Mouse (Mus musculus): Measurements from ENCODE around the gene H2afv. TPM values are rescaled to one million over a fixed set of nuclear protein-coding genes. Genes with fewer than 3 reads are reported as not detected.
A peak's percentile ranks its signal among the peaks of the same experiment; 100 is the strongest.
"Not testable (repeated sequence)": the region's sequence is repeated elsewhere in the genome, so short reads cannot be mapped to it uniquely, and the experiment has no call there.

The H2afv gene
- total RNA-seq, 1 experiment: 192 TPM

GRCm38 (mm10) chr11:6436442-6436841 lies 7.8 kb downstream of the H2afv start:
- Histone ChIP-seq H3K9me3 (ENCODE audit: control insufficient read depth, insufficient read depth, low read depth, low read length) (no peaks in the 10 kb centered on the region), H3K4me1 (ENCODE audit: control insufficient read depth in 2 of 2, insufficient read depth in 2 of 2, low read length in 2 of 2, poor library complexity in 1 of 2) (peaks cover 0 to 1% of the 10 kb centered on the region in 2 experiments; a peak in 1 of 4 replicates), H3K27ac (ENCODE audit: insufficient read depth, low read depth, low read length, poor library complexity, severe bottlenecking) (no peak overlapping the region), H3K4me3 (ENCODE audit: insufficient read depth in 1 of 2, low read depth in 1 of 2, low read length in 2 of 2, poor library complexity in 1 of 2, severe bottlenecking in 1 of 2) (0 out of 4 replicates have a peak overlapping the region, but pooled peaks of 1 of the 2 experiments have one; percentile 3), H3K9ac (ENCODE audit: insufficient read depth, low read depth, low read length, poor library complexity, severe bottlenecking) (0 out of 2 replicates have a peak overlapping the region, but pooled peaks have one; percentile 1), H3K36me3 (ENCODE audit: control insufficient read depth, insufficient read depth, low read length, poor library complexity, severe bottlenecking) (peaks cover 25% of the 10 kb centered on the region)
- DNase-seq (ENCODE audit: low read depth, low spot score): peak; percentile 86
- peak; percentile 57 for TF ChIP-seq ZC3H11A (IDR thresholded peaks at IDR 0.05; ENCODE audit: borderline replicate concordance, low read depth, low read length)
- no peak for TF ChIP-seq ZNF384 (IDR thresholded peaks at IDR 0.05; ENCODE audit: low read depth, low read length)
- in situ Hi-C loops (cut with MboI; ENCODE audit: low sequenced_read_pairs in 2 of 2, unreplicated experiment in 2 of 2): no loop called here

- H3K9ac ChIP-seq (ENCODE audit: insufficient read depth, low read depth, low read length, poor library complexity, severe bottlenecking): no peak overlapping the region
- no peak overlapping the region for H3K4me3 ChIP-seq (ENCODE audit: insufficient read depth in 1 of 2, low read depth in 1 of 2, low read length in 2 of 2, poor library complexity in 1 of 2, severe bottlenecking in 1 of 2)
- H3K4me1 ChIP-seq (ENCODE audit: control insufficient read depth in 2 of 2, insufficient read depth in 2 of 2, low read length in 2 of 2, poor library complexity in 1 of 2): no peaks in the 10 kb centered on the region; a peak in 1 of 4 replicates
- peaks cover 24% of the 10 kb centered on the region for H3K36me3 ChIP-seq (ENCODE audit: control insufficient read depth, insufficient read depth, low read length, poor library complexity, severe bottlenecking)
- no peaks in the 10 kb centered on the region for H3K9me3 ChIP-seq (ENCODE audit: control insufficient read depth, insufficient read depth, low read depth, low read length)
- in situ Hi-C loops (cut with MboI; ENCODE audit: low sequenced_read_pairs in 2 of 2, unreplicated experiment in 2 of 2): no loop called here
- no peak overlapping the region for H3K27ac ChIP-seq (ENCODE audit: insufficient read depth, low read depth, low read length, poor library complexity, severe bottlenecking)
- TF ChIP-seq ZNF384 (IDR thresholded peaks at IDR 0.05; ENCODE audit: low read depth, low read length) (no peak), CHD2 (IDR thresholded peaks at IDR 0.05; ENCODE audit: low read depth, low read length) (no peak), MAFK (IDR thresholded peaks at IDR 0.05; ENCODE audit: insufficient read depth, low read depth, low read length) (no peak), ZC3H11A (IDR thresholded peaks at IDR 0.05; ENCODE audit: borderline replicate concordance, low read depth, low read length) (no peak)
- DNase-seq (ENCODE audit: low read depth, low spot score): no peak
These were observed 14.1 kb downstream of the H2afv start for GRCm38 (mm10) chr11:6430186-6430585.

GRCm38 (mm10) chr11:6420722-6421350 lies 23.4 kb downstream of the H2afv start:
- Histone ChIP-seq H3K9ac (ENCODE audit: insufficient read depth, low read depth, low read length, poor library complexity, severe bottlenecking) (no peak overlapping the region), H3K36me3 (ENCODE audit: control insufficient read depth, insufficient read depth, low read length, poor library complexity, severe bottlenecking) (peaks cover 29% of the 10 kb centered on the region), H3K27ac (ENCODE audit: insufficient read depth, low read depth, low read length, poor library complexity, severe bottlenecking) (no peak overlapping the region), H3K4me1 (ENCODE audit: control insufficient read depth in 2 of 2, insufficient read depth in 2 of 2, low read length in 2 of 2, poor library complexity in 1 of 2) (peaks cover 0 to 6% of the 10 kb centered on the region in 2 experiments; a peak in 2 of 4 replicates), H3K9me3 (ENCODE audit: control insufficient read depth, insufficient read depth, low read depth, low read length) (no peaks in the 10 kb centered on the region), H3K4me3 (ENCODE audit: insufficient read depth in 1 of 2, low read depth in 1 of 2, low read length in 2 of 2, poor library complexity in 1 of 2, severe bottlenecking in 1 of 2) (no peak overlapping the region)
- TF ChIP-seq ZNF384 (IDR thresholded peaks at IDR 0.05; ENCODE audit: low read depth, low read length): no peak
- no peak for TF ChIP-seq CHD2 (IDR thresholded peaks at IDR 0.05; ENCODE audit: low read depth, low read length)
- TF ChIP-seq ZC3H11A (IDR thresholded peaks at IDR 0.05; ENCODE audit: borderline replicate concordance, low read depth, low read length): no peak
- TF ChIP-seq HCFC1 (IDR thresholded peaks at IDR 0.05; ENCODE audit: borderline replicate concordance, insufficient read depth, low read length): no peak
- no peak for TF ChIP-seq MAFK (IDR thresholded peaks at IDR 0.05; ENCODE audit: insufficient read depth, low read depth, low read length)
- DNase-seq (ENCODE audit: low read depth, low spot score): no peak
- in situ Hi-C loops (cut with MboI; ENCODE audit: low sequenced_read_pairs in 2 of 2, unreplicated experiment in 2 of 2): no loop called here

GRCm38 (mm10) chr11:6420283-6420703 lies 23.9 kb downstream of the H2afv start:
- in situ Hi-C loops (cut with MboI; ENCODE audit: low sequenced_read_pairs in 2 of 2, unreplicated experiment in 2 of 2): no loop called here
- no peak overlapping the region for H3K9ac ChIP-seq (ENCODE audit: insufficient read depth, low read depth, low read length, poor library complexity, severe bottlenecking)
- DNase-seq (ENCODE audit: low read depth, low spot score): no peak
- H3K4me1 ChIP-seq (ENCODE audit: control insufficient read depth in 2 of 2, insufficient read depth in 2 of 2, low read length in 2 of 2, poor library complexity in 1 of 2): peaks cover 0 to 6% of the 10 kb centered on the region in 2 experiments; a peak in 2 of 4 replicates
- H3K36me3 ChIP-seq (ENCODE audit: control insufficient read depth, insufficient read depth, low read length, poor library complexity, severe bottlenecking): peaks cover 29% of the 10 kb centered on the region
- H3K4me3 ChIP-seq (ENCODE audit: insufficient read depth in 1 of 2, low read depth in 1 of 2, low read length in 2 of 2, poor library complexity in 1 of 2, severe bottlenecking in 1 of 2): no peak overlapping the region
- no peaks in the 10 kb centered on the region for H3K9me3 ChIP-seq (ENCODE audit: control insufficient read depth, insufficient read depth, low read depth, low read length)
- no peak overlapping the region for H3K27ac ChIP-seq (ENCODE audit: insufficient read depth, low read depth, low read length, poor library complexity, severe bottlenecking)
- TF ChIP-seq CHD2 (IDR thresholded peaks at IDR 0.05; ENCODE audit: low read depth, low read length) (no peak), ZNF384 (IDR thresholded peaks at IDR 0.05; ENCODE audit: low read depth, low read length) (no peak), HCFC1 (IDR thresholded peaks at IDR 0.05; ENCODE audit: borderline replicate concordance, insufficient read depth, low read length) (no peak), ZC3H11A (IDR thresholded peaks at IDR 0.05; ENCODE audit: borderline replicate concordance, low read depth, low read length) (no peak), MAFK (IDR thresholded peaks at IDR 0.05; ENCODE audit: insufficient read depth, low read depth, low read length) (no peak)

- H3K27ac ChIP-seq (ENCODE audit: insufficient read depth, low read depth, low read length, poor library complexity, severe bottlenecking); H3K9ac ChIP-seq (ENCODE audit: insufficient read depth, low read depth, low read length, poor library complexity, severe bottlenecking); in situ Hi-C loops (cut with MboI; ENCODE audit: low sequenced_read_pairs in 2 of 2, unreplicated experiment in 2 of 2); H3K4me3 ChIP-seq (ENCODE audit: insufficient read depth in 1 of 2, low read depth in 1 of 2, low read length in 2 of 2, poor library complexity in 1 of 2, severe bottlenecking in 1 of 2); H3K4me1 ChIP-seq (ENCODE audit: control insufficient read depth in 2 of 2, insufficient read depth in 2 of 2, low read length in 2 of 2, poor library complexity in 1 of 2); DNase-seq (ENCODE audit: low read depth, low spot score); H3K9me3 ChIP-seq (ENCODE audit: control insufficient read depth, insufficient read depth, low read depth, low read length): not testable (repeated sequence)
- peaks cover 27% of the 10 kb centered on the region for H3K36me3 ChIP-seq (ENCODE audit: control insufficient read depth, insufficient read depth, low read length, poor library complexity, severe bottlenecking)
These were observed 25.1 kb downstream of the H2afv start for GRCm38 (mm10) chr11:6419156-6419555.
